Mouse (Mus musculus): Measurements from ENCODE around the gene Smim1. TPM values are rescaled to one million over a fixed set of nuclear protein-coding genes. Genes with fewer than 3 reads are reported as not detected.

The Smim1 gene
- total and polyA plus RNA-seq, 3 experiments, result 118 to 219 (median 188) TPM

DNA sequence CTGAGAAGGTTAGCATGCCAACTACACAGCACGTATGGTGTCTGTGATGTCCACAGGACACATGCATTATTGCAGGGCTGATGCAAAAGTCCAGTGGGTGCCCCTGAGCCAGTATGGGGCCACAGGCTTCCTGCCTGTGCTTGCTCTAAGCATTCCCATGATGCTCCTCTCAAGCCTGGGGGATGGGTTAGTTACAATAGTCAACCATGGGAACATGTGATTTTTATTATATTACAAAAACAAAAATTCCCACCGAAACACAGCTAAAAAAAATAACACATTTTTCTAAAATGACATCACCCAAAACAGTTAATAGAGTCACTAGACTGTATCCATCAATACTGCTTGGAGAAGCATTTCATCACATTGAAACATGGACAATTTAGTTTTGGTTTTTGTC lies 30.0 kb upstream of the Smim1 start:
- TF ChIP-seq MAZ (IDR thresholded peaks at IDR 0.05; ENCODE audit: low read depth, low read length), result no peak
- no peak overlapping the region for H3K4me3 ChIP-seq (ENCODE audit: control insufficient read depth in 1 of 2, insufficient read depth in 1 of 2, low read depth in 2 of 2, low read length in 2 of 2)
- no peaks in the 10 kb centered on the region for H3K79me2 ChIP-seq (ENCODE audit: control insufficient read depth, insufficient read depth, low read length, poor library complexity)
- no peaks in the 10 kb centered on the region for H3K36me3 ChIP-seq (ENCODE audit: control insufficient read depth in 1 of 2, insufficient read depth in 2 of 2, low read length in 2 of 2)
- H3K4me1 ChIP-seq (ENCODE audit: control insufficient read depth in 1 of 2, insufficient read depth in 2 of 2, low read length in 2 of 2), result no peaks in the 10 kb centered on the region
- no peak for DNase-seq (ENCODE audit: low read depth, low spot score)
- H3K9ac ChIP-seq (ENCODE audit: control insufficient read depth, low read depth, low read length, poor library complexity, severe bottlenecking), result no peak overlapping the region
- H3K27me3 ChIP-seq (ENCODE audit: control insufficient read depth in 1 of 2, insufficient read depth in 2 of 2, low read length in 2 of 2), result no peaks in the 10 kb centered on the region
- H3K9me3 ChIP-seq (replicated peaks; ENCODE audit: insufficient read depth, low read length), result no peaks in the 10 kb centered on the region
- H3K27ac ChIP-seq (ENCODE audit: control insufficient read depth, low read depth, low read length), result no peak overlapping the region

DNA sequence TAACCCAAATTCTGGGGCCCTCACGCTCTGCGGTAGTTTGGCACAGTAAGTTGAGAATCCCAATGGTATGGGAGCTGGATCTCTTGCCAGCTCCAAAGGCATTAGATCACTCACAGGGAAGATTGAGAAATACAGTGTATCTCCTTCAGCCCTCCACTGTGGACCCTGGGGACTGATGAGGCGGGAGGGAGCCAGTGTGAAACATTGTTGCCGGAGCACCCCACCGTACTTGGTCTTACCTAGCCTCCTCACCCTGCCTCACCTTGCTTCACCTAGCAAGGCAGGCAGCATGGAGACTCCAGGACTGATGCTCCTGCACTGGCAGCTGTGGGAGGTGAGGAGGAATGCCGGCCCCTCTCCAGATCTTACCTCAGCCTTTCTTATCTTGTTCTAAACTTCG lies 29.5 kb upstream of the Smim1 start:
- Histone ChIP-seq H3K4me3 (ENCODE audit: control insufficient read depth in 1 of 2, insufficient read depth in 1 of 2, low read depth in 2 of 2, low read length in 2 of 2) (no peak overlapping the region), H3K4me1 (ENCODE audit: control insufficient read depth in 1 of 2, insufficient read depth in 2 of 2, low read length in 2 of 2) (no peaks in the 10 kb centered on the region), H3K27ac (ENCODE audit: control insufficient read depth, low read depth, low read length) (no peak overlapping the region), H3K79me2 (ENCODE audit: control insufficient read depth, insufficient read depth, low read length, poor library complexity) (no peaks in the 10 kb centered on the region), H3K9me3 (replicated peaks; ENCODE audit: insufficient read depth, low read length) (no peaks in the 10 kb centered on the region), H3K36me3 (ENCODE audit: control insufficient read depth in 1 of 2, insufficient read depth in 2 of 2, low read length in 2 of 2) (no peaks in the 10 kb centered on the region), H3K27me3 (ENCODE audit: control insufficient read depth in 1 of 2, insufficient read depth in 2 of 2, low read length in 2 of 2) (no peaks in the 10 kb centered on the region), H3K9ac (ENCODE audit: control insufficient read depth, low read depth, low read length, poor library complexity, severe bottlenecking) (no peak overlapping the region)
- no peak for TF ChIP-seq MYC (IDR thresholded peaks at IDR 0.05; ENCODE audit: low read depth, low read length)
- TF ChIP-seq MAZ (IDR thresholded peaks at IDR 0.05; ENCODE audit: low read depth, low read length), result no peak
- no peak for TF ChIP-seq NRF1 (IDR thresholded peaks at IDR 0.05; ENCODE audit: insufficient read depth, low read depth, low read length, poor library complexity, severe bottlenecking)
- TF ChIP-seq POLR2A (IDR thresholded peaks at IDR 0.05; ENCODE audit: control insufficient read depth in 1 of 2, insufficient read depth in 1 of 2, low read depth in 1 of 2, low read length in 2 of 2, poor library complexity in 1 of 2), result no peak
- no peak for TF ChIP-seq JUND (IDR thresholded peaks at IDR 0.05; ENCODE audit: low read depth, low read length)
- TF ChIP-seq CTCF (IDR thresholded peaks at IDR 0.05 in 2 of 3, conservative IDR thresholded peaks at IDR 0.05 in 1 of 3; ENCODE audit: control insufficient read depth in 1 of 3, insufficient read depth in 1 of 3, low read depth in 2 of 3, low read length in 3 of 3, poor library complexity in 1 of 3, severe bottlenecking in 1 of 3), result no peak
- TF ChIP-seq ZMIZ1 (IDR thresholded peaks at IDR 0.05; ENCODE audit: low read depth, low read length), result no peak
- no peak for TF ChIP-seq MAFK (IDR thresholded peaks at IDR 0.05; ENCODE audit: borderline replicate concordance, low read depth, low read length)
- no peak for TF ChIP-seq MEF2A (IDR thresholded peaks at IDR 0.05; ENCODE audit: extremely low read depth, insufficient replicate concordance, low read depth, low read length, poor library complexity, severe bottlenecking)
- no peak for DNase-seq (ENCODE audit: low read depth, low spot score)

DNA sequence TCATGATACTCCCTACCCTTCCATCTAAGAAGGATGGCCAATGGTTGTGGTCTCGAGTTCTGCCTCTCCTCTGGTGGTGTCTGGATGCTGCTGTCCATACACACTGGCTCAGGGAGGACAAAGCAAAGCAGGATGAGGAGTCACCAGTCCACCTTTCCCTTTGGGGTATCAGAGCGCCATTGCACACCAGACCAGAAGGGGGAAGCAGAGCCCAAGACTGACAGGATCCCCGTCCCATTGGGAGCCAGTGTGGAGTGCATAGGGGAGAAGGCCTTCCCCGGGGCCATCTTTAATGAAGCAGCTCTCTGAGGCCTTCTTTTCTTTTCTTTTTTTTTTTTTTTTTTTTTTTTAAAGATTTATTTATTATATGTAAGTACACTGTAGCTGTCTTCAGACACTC lies 27.0 kb upstream of the Smim1 start:
- no peaks in the 10 kb centered on the region for H3K79me2 ChIP-seq (ENCODE audit: control insufficient read depth, insufficient read depth, low read length, poor library complexity)
- no peak overlapping the region for H3K4me3 ChIP-seq (ENCODE audit: control insufficient read depth in 1 of 2, insufficient read depth in 1 of 2, low read depth in 2 of 2, low read length in 2 of 2)
- H3K27ac ChIP-seq (ENCODE audit: control insufficient read depth, low read depth, low read length), result no peak overlapping the region
- H3K36me3 ChIP-seq (ENCODE audit: control insufficient read depth in 1 of 2, insufficient read depth in 2 of 2, low read length in 2 of 2), result no peaks in the 10 kb centered on the region
- no peaks in the 10 kb centered on the region for H3K27me3 ChIP-seq (ENCODE audit: control insufficient read depth in 1 of 2, insufficient read depth in 2 of 2, low read length in 2 of 2)
- H3K9me3 ChIP-seq (replicated peaks; ENCODE audit: insufficient read depth, low read length), result no peaks in the 10 kb centered on the region
- H3K9ac ChIP-seq (ENCODE audit: control insufficient read depth, low read depth, low read length, poor library complexity, severe bottlenecking), result no peak overlapping the region
- DNase-seq (ENCODE audit: low read depth, low spot score), result no peak
- no peaks in the 10 kb centered on the region for H3K4me1 ChIP-seq (ENCODE audit: control insufficient read depth in 1 of 2, insufficient read depth in 2 of 2, low read length in 2 of 2)
- no peak for TF ChIP-seq POLR2A (IDR thresholded peaks at IDR 0.05; ENCODE audit: control insufficient read depth in 1 of 2, insufficient read depth in 1 of 2, low read depth in 1 of 2, low read length in 2 of 2, poor library complexity in 1 of 2)
- no peak for TF ChIP-seq MYC (IDR thresholded peaks at IDR 0.05; ENCODE audit: low read depth, low read length)
- no peak for TF ChIP-seq TBP (IDR thresholded peaks at IDR 0.05; ENCODE audit: low read depth, low read length)
- TF ChIP-seq POLR2AphosphoS5 (IDR thresholded peaks at IDR 0.05; ENCODE audit: borderline replicate concordance, low read depth, low read length), result no peak
- TF ChIP-seq USF1 (IDR thresholded peaks at IDR 0.05; ENCODE audit: low read depth, low read length), result no peak
- no peak for TF ChIP-seq ETS1 (IDR thresholded peaks at IDR 0.05; ENCODE audit: low read depth, low read length)
- no peak for TF ChIP-seq SMC3 (IDR thresholded peaks at IDR 0.05; ENCODE audit: low read depth, low read length)
- TF ChIP-seq MAFK (IDR thresholded peaks at IDR 0.05; ENCODE audit: borderline replicate concordance, low read depth, low read length), result no peak
- TF ChIP-seq TAL1 (IDR thresholded peaks at IDR 0.05; ENCODE audit: low read length), result no peak
- no peak for TF ChIP-seq MYB (IDR thresholded peaks at IDR 0.05; ENCODE audit: low read depth, low read length)
- no peak for TF ChIP-seq MXI1 (IDR thresholded peaks at IDR 0.05; ENCODE audit: low read depth, low read length)
- no peak for TF ChIP-seq JUND (IDR thresholded peaks at IDR 0.05; ENCODE audit: low read depth, low read length)
- TF ChIP-seq BHLHE40 (IDR thresholded peaks at IDR 0.05; ENCODE audit: borderline replicate concordance, low read depth, low read length), result no peak
- no peak for TF ChIP-seq UBTF (IDR thresholded peaks at IDR 0.05; ENCODE audit: borderline replicate concordance, insufficient read depth, low read depth, low read length)
- no peak for TF ChIP-seq KAT2A (conservative IDR thresholded peaks at IDR 0.05; ENCODE audit: low read depth, low read length)
- TF ChIP-seq NELFE (IDR thresholded peaks at IDR 0.05; ENCODE audit: low read depth, low read length), result no peak
- no peak for TF ChIP-seq RCOR1 (IDR thresholded peaks at IDR 0.05; ENCODE audit: low read depth, low read length)
- TF ChIP-seq ZMIZ1 (IDR thresholded peaks at IDR 0.05; ENCODE audit: low read depth, low read length), result no peak
